Mouse (Mus musculus): ENCODE measurements around the gene Pld1. TPM values are rescaled to one million over a fixed set of nuclear protein-coding genes. Genes with fewer than 3 reads are reported as not detected.

Pld1 gene
- polyA plus RNA-seq, 1 experiment from 2014 or later, result 8.9 TPM

DNA sequence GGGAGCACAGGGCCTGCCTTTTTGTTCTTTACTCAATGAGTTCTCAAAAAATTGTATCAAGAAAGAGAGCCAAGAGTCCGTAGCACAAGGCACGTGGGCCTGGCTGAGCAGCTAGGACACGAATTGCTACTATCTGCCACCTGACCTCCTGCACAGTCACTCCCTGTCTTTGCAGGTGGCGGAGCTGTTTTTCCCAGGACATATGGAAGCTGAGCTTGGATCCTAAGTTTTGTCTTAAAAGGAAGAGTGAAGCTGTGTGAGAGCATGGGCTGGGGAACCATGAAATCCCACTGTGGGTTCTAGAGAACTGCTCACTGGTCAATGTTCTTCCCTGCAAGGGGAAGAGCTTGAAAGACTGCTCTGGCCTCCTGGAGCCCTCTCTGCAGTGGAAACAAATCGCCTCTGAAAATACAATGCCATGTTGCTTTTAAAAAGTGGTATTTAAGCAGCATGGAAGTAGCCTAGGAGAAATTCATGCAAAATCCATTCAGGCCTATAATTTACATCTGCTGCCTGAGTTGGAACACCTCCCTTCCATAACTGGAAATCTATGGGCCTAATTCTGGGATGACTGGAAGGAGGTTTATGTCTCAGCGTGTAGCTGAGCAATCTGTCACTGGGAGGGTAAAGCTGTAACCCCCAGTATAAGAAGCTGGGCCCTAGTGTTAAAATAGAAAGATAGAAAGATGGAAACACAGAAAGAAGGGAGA, 229.5 kb downstream of the Pld1 start:
- no peak overlapping the region for H3K4me3 ChIP-seq
- H3K9ac ChIP-seq, result no peak overlapping the region
- H3K4me2 ChIP-seq, result no peak overlapping the region
- no peak overlapping the region for H3K27ac ChIP-seq
- H3K27me3 ChIP-seq, result no peaks in the 10 kb centered on the region
- no peak for ATAC-seq (ENCODE audit: insufficient number of reproducible peaks, low FRiP score, low TSS enrichment, low read depth)
- WGBS, result 76% methylated on average over 6 of the region's 6 CpGs
- no peaks in the 10 kb centered on the region for H3K9me3 ChIP-seq
- peaks cover 11% of the 10 kb centered on the region; the same call in 1 of the 2 replicates for H3K4me1 ChIP-seq
- no peaks in the 10 kb centered on the region for H3K36me3 ChIP-seq

- no peaks in the 10 kb centered on the region for H3K36me3 ChIP-seq
- no peak overlapping the region for H3K9ac ChIP-seq
- H3K4me1 ChIP-seq, result peaks cover 13% of the 10 kb centered on the region; the same call in 1 of the 2 replicates
- H3K27ac ChIP-seq, result no peak overlapping the region
- H3K27me3 ChIP-seq, result no peaks in the 10 kb centered on the region
- no peak for ATAC-seq (ENCODE audit: insufficient number of reproducible peaks, low FRiP score, low TSS enrichment, low read depth)
- H3K4me2 ChIP-seq, result no peak overlapping the region
- no peak overlapping the region for H3K4me3 ChIP-seq
- 27% methylated on average over 17 of the region's 17 CpGs for WGBS
- H3K9me3 ChIP-seq, result no peaks in the 10 kb centered on the region
Measured at GRCm38 (mm10) chr3:28170911-28171618, 232.6 kb downstream of the Pld1 start.

DNA sequence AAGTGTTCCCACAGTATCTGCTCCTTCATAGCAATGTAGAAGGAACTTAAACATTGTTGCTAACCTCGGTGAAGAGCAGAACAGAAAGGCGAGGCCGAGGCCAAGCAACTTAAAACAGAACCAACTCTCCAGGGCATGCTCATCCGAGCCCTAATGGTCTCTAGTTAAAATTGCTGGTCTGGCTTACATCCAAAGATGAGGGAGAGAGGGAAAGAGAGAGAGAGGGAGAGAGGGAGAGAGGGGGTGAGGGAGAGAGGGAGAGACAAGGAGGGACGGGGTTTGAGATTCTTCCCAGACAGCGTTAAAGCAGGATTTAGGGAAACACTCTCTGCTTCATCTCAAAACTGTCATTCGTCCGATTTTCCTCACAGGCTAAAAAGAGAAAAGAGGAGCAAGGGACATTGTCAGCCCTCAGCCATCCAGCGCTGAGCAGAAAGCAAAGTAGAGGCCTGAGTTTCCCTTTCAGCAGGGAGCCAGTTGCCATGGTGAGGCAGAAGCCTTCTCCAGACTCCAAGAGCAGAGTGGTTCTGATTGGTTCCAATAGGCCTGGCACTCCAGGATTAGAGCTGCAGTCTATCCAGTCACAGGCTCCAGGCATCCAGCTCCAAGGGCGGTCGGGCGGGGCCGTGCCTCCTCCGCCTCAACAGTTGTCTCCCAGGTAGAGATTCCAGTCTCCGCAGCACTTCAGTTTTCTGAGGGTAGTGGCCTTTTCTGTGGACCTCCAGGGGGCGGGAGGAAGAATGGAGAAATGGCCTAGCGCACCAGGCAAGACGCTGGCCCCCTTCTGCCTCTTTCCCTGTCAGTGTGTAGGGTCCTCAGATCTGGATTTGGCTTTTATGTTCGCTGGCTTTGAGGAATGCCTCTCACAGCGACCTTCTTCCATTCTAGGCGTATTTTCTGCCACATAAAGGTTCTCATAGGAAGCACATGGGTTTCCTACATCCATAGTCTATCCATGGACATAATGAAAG, 237.8 kb downstream of the Pld1 start:
- Histone ChIP-seq H3K27me3 (no peaks in the 10 kb centered on the region), H3K9me3 (no peaks in the 10 kb centered on the region), H3K9ac (no peak overlapping the region), H3K36me3 (no peaks in the 10 kb centered on the region), H3K4me3 (no peak overlapping the region), H3K4me1 (peaks cover 9% of the 10 kb centered on the region; the same call in 1 of the 2 replicates), H3K4me2 (peak overlapping the region; percentile 24; the same call in 1 of the 2 replicates), H3K27ac (no peak overlapping the region)
- WGBS, result 16% methylated on average over 21 of the region's 21 CpGs
- peak; percentile 63; the same call in 1 of the 2 replicates for ATAC-seq (ENCODE audit: insufficient number of reproducible peaks, low FRiP score, low TSS enrichment, low read depth)

GRCm38 (mm10) chr3:28178333-28178732, 239.8 kb downstream of the Pld1 start:
- H3K36me3 ChIP-seq, result no peaks in the 10 kb centered on the region
- H3K4me3 ChIP-seq, result no peak overlapping the region
- no peak for ATAC-seq (ENCODE audit: insufficient number of reproducible peaks, low FRiP score, low TSS enrichment, low read depth)
- H3K4me2 ChIP-seq, result no peak overlapping the region
- WGBS, result 58% methylated on average over 6 of the region's 6 CpGs
- H3K9me3 ChIP-seq, result no peaks in the 10 kb centered on the region
- H3K4me1 ChIP-seq, result 0 out of 2 replicates have a peak, but pooled peaks cover 5% of the 10 kb centered on the region
- H3K27ac ChIP-seq, result no peak overlapping the region
- no peak overlapping the region for H3K9ac ChIP-seq
- H3K27me3 ChIP-seq, result no peaks in the 10 kb centered on the region

Other genes with a start within 250 kb of the Pld1 start
- gene Fndc3b, start 227.4 kb upstream of the Pld1 start, polyA plus RNA-seq (2015; fragmentation: Nextera tagmentation; extraction: Ambion mirVana), result 35.4 and 39.5 TPM in 2 replicates
- not detected in 2 replicates for gene Tmem212, start 42.3 kb upstream of the Pld1 start, polyA plus RNA-seq (2015; fragmentation: Nextera tagmentation; extraction: Ambion mirVana)

All from limb, embryonic 15.5 days (tissue).